Mouse (Mus musculus) erythroblast, embryonic 14.5 days (primary cell): ENCODE results near the gene Creb3. TPM values are rescaled to one million over a fixed set of nuclear protein-coding genes. Genes with fewer than 3 reads are reported as not detected.

Source experiments
- H3K27me3 ChIP-seq: 2 replicates; pipeline ENCODE4 v1.6.1; 2012; ENCODE audit warnings: inconsistent platforms; ENCODE audit not compliant: control insufficient read depth
- H3K36me3 ChIP-seq: 2 replicates; pipeline ENCODE4 v1.6.1; 2012; ENCODE audit warnings: mild to moderate bottlenecking, inconsistent platforms; ENCODE audit not compliant: control insufficient read depth
- H3K4me1 ChIP-seq: 2 replicates; pipeline ENCODE4 v1.6.1; 2012; ENCODE audit warnings: inconsistent platforms; ENCODE audit not compliant: control insufficient read depth
- H3K4me3 ChIP-seq: replicated peaks from 2 replicates; pipeline ENCODE3; 2012; ENCODE audit warnings: moderate library complexity, mild to moderate bottlenecking, inconsistent platforms
- H3K9me3 ChIP-seq: 2 replicates; pipeline ENCODE4 v1.6.1; 2012; ENCODE audit warnings: low read length, inconsistent platforms, mixed read lengths; ENCODE audit not compliant: control insufficient read depth
- GATA1 ChIP-seq: IDR thresholded peaks from 2 replicates; pipeline ENCODE4 v1.6.1; 2012; ENCODE audit warnings: low read length, inconsistent platforms, mixed read lengths
- TAL1 ChIP-seq: IDR thresholded peaks from 3 replicates; pipeline ENCODE4 v1.6.1; 2012; ENCODE audit warnings: low read length, inconsistent platforms, mixed read lengths
- polyA plus RNA-seq: library from polyadenylated mRNA; stranded (reverse); fragments of >175 nt; gene quantifications from 2 replicates; pipeline ENCODE4 v1.2.3, GENCODE M21; 2012

Creb3 gene
- polyA plus RNA-seq, 1 experiment, result 0.10 TPM

DNA sequence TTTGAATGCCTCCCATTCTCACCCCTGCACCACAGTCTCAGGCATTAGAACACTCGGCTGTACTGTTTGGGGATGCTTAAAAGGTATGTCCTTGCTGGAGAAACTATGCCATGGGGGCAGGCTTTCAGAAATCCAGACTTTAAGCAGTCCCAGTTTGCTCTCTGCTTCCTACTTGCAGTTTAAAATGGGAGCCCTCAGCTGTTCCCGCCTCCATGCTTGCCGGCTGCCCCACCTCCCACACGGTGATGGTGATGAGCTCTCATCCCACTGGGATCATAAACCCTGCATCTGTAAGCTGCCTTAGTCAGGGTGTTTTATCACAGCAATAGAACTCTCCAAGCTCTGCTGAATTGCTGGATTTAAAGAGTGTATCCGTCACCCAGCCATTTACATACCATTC, 9.7 kb upstream of the Creb3 start:
- Histone ChIP-seq H3K36me3 (peaks cover 100% of the 10 kb centered on the region), H3K4me1 (peaks cover 4% of the 10 kb centered on the region)

DNA sequence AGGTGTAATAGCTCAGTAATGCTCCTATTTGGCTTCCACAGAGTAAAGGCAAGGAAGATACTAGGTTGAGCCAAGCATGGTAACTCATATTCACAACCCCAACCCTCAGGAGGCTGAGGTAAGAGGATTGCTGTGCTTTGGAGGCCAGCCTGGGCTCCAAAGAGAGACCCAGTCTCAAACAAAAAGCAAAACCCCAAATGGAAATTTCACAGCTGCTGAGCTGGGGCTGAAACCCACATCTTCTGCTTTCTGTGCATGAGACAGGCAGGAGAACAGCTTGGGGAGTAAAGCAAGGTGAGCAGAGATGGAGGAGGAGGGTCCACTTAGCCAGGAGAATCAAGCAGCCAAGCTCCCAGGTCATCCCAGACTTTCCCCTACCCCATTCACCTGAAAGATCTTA, 8.2 kb upstream of the Creb3 start:
- no peaks in the 10 kb centered on the region; the same call in 1 of the 2 replicates for H3K27me3 ChIP-seq
- H3K36me3 ChIP-seq, result peaks cover 100% of the 10 kb centered on the region
- no peak for TF ChIP-seq GATA1
- H3K9me3 ChIP-seq, result peaks cover 15% of the 10 kb centered on the region
- peaks cover 19% of the 10 kb centered on the region for H3K4me1 ChIP-seq
- no peak overlapping the region for H3K4me3 ChIP-seq

More for the DNA sequence above, 9.7 kb upstream of the Creb3 start:
- Histone ChIP-seq H3K4me3 (no peak overlapping the region), H3K9me3 (peaks cover 15% of the 10 kb centered on the region), H3K27me3 (no peaks in the 10 kb centered on the region; the same call in 1 of the 2 replicates)
- TF ChIP-seq GATA1 (no peak), TAL1 (no peak)

DNA sequence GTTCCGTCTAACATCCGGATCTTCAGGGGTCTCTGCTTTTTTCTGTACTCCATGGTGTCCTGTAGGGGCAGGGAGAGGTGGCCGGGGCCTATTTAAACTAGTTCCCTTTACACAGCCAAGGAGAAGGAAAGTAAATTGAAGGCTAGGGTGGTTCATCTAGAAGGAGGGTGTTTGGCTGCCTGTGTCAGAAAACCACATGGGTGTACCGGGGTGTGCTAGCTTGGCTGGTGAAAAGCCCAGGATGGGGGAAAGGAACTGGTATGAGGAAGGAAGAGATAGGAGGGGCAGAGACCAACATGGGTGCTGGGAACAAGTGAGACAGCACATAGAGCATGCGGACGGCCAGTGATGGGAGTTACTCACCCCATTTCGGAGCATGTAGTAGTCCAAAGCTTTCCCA, 6.2 kb upstream of the Creb3 start:
- no peaks in the 10 kb centered on the region; the same call in 1 of the 2 replicates for H3K27me3 ChIP-seq
- TF ChIP-seq GATA1, result no peak
- no peak for TF ChIP-seq TAL1
- peaks cover 39% of the 10 kb centered on the region for H3K4me1 ChIP-seq
- no peak overlapping the region for H3K4me3 ChIP-seq
- peaks cover 98% of the 10 kb centered on the region for H3K36me3 ChIP-seq
- peaks cover 15% of the 10 kb centered on the region for H3K9me3 ChIP-seq

DNA sequence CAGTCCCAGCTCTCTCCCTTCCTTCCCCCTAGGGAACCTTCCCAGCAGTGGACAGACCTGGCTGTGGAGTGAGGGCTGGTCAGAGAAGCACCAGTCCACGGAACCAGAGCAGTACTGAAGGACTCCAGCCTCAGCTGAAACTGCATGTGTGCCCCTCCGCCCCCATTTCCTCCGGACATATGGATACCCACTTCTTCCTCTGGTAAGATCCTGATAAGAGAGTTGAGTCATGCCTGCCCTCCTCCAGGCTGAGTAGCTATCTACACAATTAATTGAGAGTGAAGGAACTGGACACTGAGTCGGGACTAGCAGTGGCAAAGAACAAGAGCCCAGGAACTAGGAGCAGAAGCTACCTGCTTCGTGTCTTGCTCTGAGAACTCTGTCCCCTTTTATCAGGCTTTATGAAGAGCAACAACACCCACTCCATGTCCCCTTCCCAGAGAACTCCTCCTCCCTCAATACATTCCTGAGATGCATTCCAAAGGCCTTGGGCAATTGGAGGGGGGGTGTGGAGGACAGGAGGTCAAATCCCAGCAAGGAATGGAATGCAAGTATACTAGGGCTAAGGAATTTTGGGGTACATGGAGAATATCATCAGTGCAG, 4.0 kb upstream of the Creb3 start:
- H3K27me3 ChIP-seq, result no peaks in the 10 kb centered on the region
- H3K4me3 ChIP-seq, result peak overlapping the region; percentile 82
- TF ChIP-seq GATA1, result no peak
- TF ChIP-seq TAL1, result no peak
- peaks cover 48% of the 10 kb centered on the region for H3K4me1 ChIP-seq
- H3K9me3 ChIP-seq, result peaks cover 3% of the 10 kb centered on the region; the same call in 1 of the 2 replicates
- H3K36me3 ChIP-seq, result peaks cover 76% of the 10 kb centered on the region

DNA sequence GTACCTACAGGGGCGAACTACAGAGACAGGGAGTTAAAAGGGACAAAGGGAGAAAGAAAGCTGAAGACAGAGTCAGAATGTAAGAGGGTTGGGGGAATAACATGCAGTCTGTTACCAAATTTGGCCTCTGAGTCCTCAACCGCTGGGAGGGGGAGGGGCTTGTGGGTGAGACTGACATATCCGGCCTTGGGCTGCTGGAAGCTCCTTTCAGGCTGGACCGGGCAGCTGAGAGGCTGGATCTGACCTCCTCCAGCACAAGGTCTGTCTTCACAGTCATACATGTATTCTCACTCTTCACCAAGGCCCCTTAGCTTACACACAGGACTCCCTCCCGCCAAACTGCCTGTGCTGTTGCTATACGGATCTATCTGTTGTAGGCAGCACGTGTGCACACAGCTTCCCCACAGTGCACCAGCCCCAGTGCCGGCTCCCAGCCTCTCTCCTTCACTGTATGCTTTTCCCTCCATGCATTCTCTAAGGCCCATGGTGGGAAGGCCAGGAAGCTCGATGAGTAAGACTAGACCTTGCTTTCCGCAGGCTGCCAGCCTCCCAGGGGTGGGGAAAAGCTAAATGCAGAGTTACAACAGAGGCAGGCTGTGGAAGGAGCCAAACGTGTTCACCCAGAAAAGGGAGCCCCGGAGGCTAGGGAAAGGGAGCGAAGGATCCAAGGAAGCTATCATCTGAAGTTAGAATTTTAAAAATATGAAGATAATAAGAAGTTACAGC, 3.3 kb upstream of the Creb3 start:
- Histone ChIP-seq H3K27me3 (no peaks in the 10 kb centered on the region), H3K4me3 (peak overlapping the region; percentile 82), H3K36me3 (peaks cover 69% of the 10 kb centered on the region), H3K4me1 (peaks cover 55% of the 10 kb centered on the region), H3K9me3 (no peaks in the 10 kb centered on the region)
- no peak for TF ChIP-seq GATA1
- TF ChIP-seq TAL1, result no peak

DNA sequence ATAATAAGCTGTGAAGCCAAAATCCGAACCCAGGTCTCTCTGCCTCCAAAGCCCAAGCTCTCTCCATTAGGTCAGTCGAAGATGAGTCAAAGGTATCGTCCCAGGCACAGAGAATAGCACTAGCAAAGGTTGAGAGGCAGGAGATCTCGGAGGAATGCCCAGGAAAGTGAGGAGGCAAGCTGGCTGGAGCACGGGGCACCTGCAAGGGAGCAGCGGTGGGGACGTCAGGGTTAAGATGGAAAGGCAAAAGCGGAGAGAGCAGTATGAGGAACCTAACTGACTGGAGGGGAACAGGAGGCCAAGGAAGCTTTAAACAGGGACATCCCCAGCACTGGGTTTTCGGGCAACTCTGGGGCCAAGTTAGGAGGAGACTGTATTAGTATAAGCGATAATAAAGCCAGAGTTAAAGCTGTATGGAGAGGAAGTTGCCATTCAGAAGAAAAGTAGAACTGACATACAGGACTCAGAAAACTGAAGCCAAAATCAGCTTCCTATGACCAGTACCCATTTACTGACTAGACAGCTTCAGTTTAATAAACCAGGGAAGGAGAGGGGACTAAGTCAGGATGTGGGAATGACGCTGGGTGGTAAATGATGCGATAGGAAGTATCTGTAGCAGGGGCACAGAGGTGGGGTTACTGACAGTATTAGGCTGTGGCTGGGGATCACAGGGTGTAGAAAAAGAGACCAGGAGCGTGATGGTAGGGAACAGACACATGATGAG, 2.5 kb upstream of the Creb3 start:
- peaks cover 61% of the 10 kb centered on the region for H3K4me1 ChIP-seq
- H3K36me3 ChIP-seq, result peaks cover 66% of the 10 kb centered on the region
- peak overlapping the region; percentile 82 for H3K4me3 ChIP-seq
- H3K27me3 ChIP-seq, result no peaks in the 10 kb centered on the region
- no peak for TF ChIP-seq GATA1
- no peaks in the 10 kb centered on the region for H3K9me3 ChIP-seq

DNA sequence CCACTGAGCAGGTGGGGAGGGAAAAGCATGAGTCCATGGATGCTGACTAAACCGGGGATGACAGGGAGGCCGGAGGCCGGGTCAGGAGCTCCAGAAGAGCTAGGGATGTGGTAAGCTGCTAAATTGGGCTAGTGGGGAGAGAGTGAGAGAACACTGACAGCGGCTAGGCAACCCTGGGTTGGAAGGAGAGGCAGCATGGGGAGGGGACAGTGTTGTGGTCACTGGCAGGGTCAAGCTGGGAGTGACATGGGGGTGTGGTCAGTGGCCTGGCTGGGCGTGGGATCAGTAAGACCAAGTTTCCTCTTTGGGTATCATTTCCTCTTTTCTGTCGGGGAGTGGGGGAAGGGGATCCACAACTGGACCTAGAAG, 1.9 kb upstream of the Creb3 start:
- H3K36me3 ChIP-seq, result peaks cover 66% of the 10 kb centered on the region
- H3K9me3 ChIP-seq, result no peaks in the 10 kb centered on the region

DNA sequence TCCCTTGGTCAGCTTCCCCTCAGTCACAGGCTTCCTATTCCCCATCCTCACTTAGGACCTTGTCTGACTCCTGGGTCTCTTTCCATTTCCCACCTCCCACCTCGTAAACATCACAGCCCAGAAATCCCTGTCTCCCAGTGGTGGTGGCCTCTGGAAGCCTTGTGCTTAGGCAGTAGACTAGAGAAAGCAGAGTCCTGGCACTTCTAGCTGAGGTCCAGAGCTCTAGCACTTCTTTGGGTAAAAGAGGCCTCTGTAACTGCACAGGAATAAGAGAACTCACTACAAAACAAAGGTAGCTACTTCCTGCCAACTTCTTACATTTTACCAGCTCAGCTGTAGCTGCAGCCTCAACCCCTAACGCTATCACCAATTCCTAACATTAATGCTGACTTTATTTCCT, 1.2 kb upstream of the Creb3 start:
- H3K4me1 ChIP-seq, result peaks cover 63% of the 10 kb centered on the region
- no peaks in the 10 kb centered on the region for H3K9me3 ChIP-seq
- H3K4me3 ChIP-seq, result peak overlapping the region; percentile 82
- TF ChIP-seq GATA1 (no peak), TAL1 (no peak)
- H3K36me3 ChIP-seq, result peaks cover 66% of the 10 kb centered on the region
- H3K27me3 ChIP-seq, result no peaks in the 10 kb centered on the region

More for the DNA sequence above, 1.9 kb upstream of the Creb3 start:
- H3K27me3 ChIP-seq, result no peaks in the 10 kb centered on the region
- no peak for TF ChIP-seq TAL1
- no peak for TF ChIP-seq GATA1
- peaks cover 63% of the 10 kb centered on the region for H3K4me1 ChIP-seq
- H3K4me3 ChIP-seq, result peak overlapping the region; percentile 82

DNA sequence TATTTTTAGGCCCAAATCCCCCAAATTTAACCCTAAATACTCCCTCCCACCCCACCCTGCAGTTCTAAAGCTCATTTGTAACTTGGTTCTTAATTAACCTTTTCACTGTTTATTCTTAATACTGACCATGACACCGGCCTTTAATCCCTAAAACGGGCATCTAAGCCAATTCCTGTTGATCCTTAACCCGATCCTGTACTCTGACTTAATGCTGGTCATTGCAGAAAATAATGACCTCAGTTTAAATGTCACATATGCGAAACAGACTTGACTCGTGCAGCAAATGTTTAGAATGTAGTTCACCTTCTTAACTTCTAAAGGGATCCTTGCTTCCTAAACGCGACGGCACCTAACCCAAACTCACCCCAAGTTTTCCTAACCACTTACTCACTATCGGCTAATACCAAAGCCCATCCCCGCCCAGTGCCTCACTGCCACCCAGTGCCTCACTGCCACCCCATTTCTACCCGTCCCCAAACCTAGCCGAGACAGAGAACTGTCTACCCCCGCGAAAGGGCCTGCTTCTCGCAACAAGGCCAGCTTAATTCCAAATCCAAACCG, 616 bp upstream of the Creb3 start:
- Histone ChIP-seq H3K36me3 (peaks cover 66% of the 10 kb centered on the region), H3K4me1 (peaks cover 63% of the 10 kb centered on the region), H3K9me3 (no peaks in the 10 kb centered on the region), H3K4me3 (peak overlapping the region; percentile 82), H3K27me3 (no peaks in the 10 kb centered on the region)
- TF ChIP-seq GATA1 (no peak), TAL1 (no peak)
